Mouse (Mus musculus): ENCODE measurements around the gene Phyhipl. TPM values are rescaled to one million over a fixed set of nuclear protein-coding genes. Genes with fewer than 3 reads are reported as not detected.

Phyhipl gene
- not detected for polyA plus RNA-seq (2017; shearing (Covaris generic))

DNA sequence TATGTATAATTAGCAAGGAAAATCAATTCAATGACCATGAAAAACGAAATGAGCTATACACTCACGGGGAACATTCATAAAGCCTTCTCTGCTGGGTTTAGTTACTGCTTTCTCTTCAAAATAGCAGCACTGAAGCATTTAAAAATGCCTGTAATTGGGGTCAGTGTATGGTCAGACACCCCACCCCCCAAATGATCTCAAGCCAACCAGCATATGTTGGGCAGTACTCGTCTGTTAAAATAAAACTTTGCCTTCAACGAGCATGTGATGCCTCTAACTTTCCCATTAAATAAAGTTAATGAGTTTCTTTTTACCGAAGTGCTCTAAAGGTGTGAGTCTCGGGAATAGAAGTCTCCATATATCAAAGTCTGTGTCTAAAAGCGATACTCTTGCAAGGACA is at the start of gene Phyhipl:
TSS of gene Phyhipl (minus strand) at position 138 of the 400 bp plus-strand sequence.

Other genes with a start within 250 kb of the Phyhipl start
- gene Fam13c, start 215.5 kb downstream of the Phyhipl start, polyA plus RNA-seq (2017; shearing (Covaris generic)) = not detected

Measured in effector memory CD4-positive, alpha-beta T cell, adult 5 months (primary cell).